Comparison of ENCODE assay signal across 8 mouse cellular contexts in the genomic region with DNA sequence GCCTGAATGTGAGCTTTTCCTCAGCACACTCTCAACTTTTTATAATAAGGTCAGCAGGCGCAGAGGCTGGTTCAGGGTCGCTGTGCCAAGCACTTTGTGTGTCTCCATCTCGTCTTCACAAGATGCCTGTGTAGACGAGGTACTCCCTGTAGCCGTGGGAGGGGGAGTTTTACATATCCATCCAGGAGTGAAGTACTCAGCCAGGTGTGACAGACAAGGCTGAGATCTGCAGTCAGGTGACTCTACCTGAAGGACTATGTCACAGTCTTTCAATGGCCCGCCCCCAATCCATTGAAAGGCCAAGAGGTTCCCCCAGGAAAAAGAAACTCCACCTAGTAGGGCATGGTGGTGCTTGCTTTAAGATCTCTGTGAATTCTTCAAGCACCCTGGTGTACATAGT. TPM values are rescaled to one million over a fixed set of nuclear protein-coding genes. Genes with fewer than 3 reads are reported as not detected.
DNase-seq lines count a peak whose midpoint lies in the region; ATAC-seq and TF ChIP-seq lines count a peak whose summit lies in the region.

No protein-coding gene starts in this region.

- DNase-seq in kidney, postnatal 0 days (ENCODE audit: low spot score), result no peak
- no peak for DNase-seq in kidney, adult 9 months
- DNase-seq in thymus, postnatal 10 days (ENCODE audit: low spot score in 2 of 2), result no peak
- DNase-seq in cerebellum, adult 11-12 months, result no peak

- 0 out of 2 replicates have a peak, but pooled peaks cover 3% of the 10 kb centered on the region for H3K4me1 ChIP-seq in kidney, postnatal 0 days (replicated peaks; ENCODE audit: insufficient read depth, low read length)
- H3K4me1 ChIP-seq in embryonic facial prominence, embryonic 12.5 days, result 0 out of 2 replicates have a peak, but pooled peaks cover 5% of the 10 kb centered on the region
- H3K4me1 ChIP-seq in intestine, embryonic 15.5 days (replicated peaks), result no peaks in the 10 kb centered on the region
- peaks cover 8% of the 10 kb centered on the region; the same call in 1 of the 2 replicates for H3K4me1 ChIP-seq in midbrain, embryonic 16.5 days (ENCODE audit: control insufficient read depth, insufficient read depth, low read length)

- no peaks in the 10 kb centered on the region for H3K36me3 ChIP-seq in kidney, postnatal 0 days (ENCODE audit: insufficient read depth, low read length)
- peaks cover 4% of the 10 kb centered on the region; the same call in 1 of the 2 replicates for H3K36me3 ChIP-seq in embryonic facial prominence, embryonic 12.5 days
- no peaks in the 10 kb centered on the region for H3K36me3 ChIP-seq in intestine, embryonic 15.5 days
- peaks cover 2% of the 10 kb centered on the region; the same call in 1 of the 2 replicates for H3K36me3 ChIP-seq in midbrain, embryonic 16.5 days (ENCODE audit: control insufficient read depth, insufficient read depth, low read length)

- WGBS in kidney, postnatal 0 days, result 54% methylated on average over 6 of the region's 6 CpGs
- WGBS in embryonic facial prominence, embryonic 12.5 days, result 72% methylated on average over 6 of the region's 6 CpGs
- WGBS in intestine, embryonic 15.5 days, result 65% methylated on average over 6 of the region's 6 CpGs
- 74% methylated on average over 6 of the region's 6 CpGs for WGBS in midbrain, embryonic 16.5 days

- TF ChIP-seq CTCF in kidney, postnatal 0 days (IDR thresholded peaks at IDR 0.05; ENCODE audit: low read depth), result no peak

- peak overlapping the region; percentile 49; the same call in 1 of the 2 replicates for H3K9ac ChIP-seq in kidney, postnatal 0 days (ENCODE audit: low read depth, low read length)
- no peak overlapping the region for H3K9ac ChIP-seq in embryonic facial prominence, embryonic 12.5 days
- peak overlapping the region; percentile 71; the same call in 1 of the 2 replicates for H3K9ac ChIP-seq in intestine, embryonic 15.5 days
- H3K9ac ChIP-seq in midbrain, embryonic 16.5 days (ENCODE audit: low read depth, low read length), result peak overlapping the region; percentile 39; the same call in 1 of the 2 replicates

- H3K27ac ChIP-seq in kidney, postnatal 0 days, result peak overlapping the region; percentile 54; the same call in 1 of the 2 replicates
- no peak overlapping the region for H3K27ac ChIP-seq in embryonic facial prominence, embryonic 12.5 days
- H3K27ac ChIP-seq in intestine, embryonic 15.5 days, result no peak overlapping the region
- H3K27ac ChIP-seq in midbrain, embryonic 16.5 days (ENCODE audit: low read length), result no peak overlapping the region

- 0 out of 2 replicates have a peak overlapping the region, but pooled peaks have one; percentile 44 for H3K4me3 ChIP-seq in kidney, postnatal 0 days (replicated peaks; ENCODE audit: low read depth, low read length)
- H3K4me3 ChIP-seq in embryonic facial prominence, embryonic 12.5 days, result peak overlapping the region; percentile 59
- H3K4me3 ChIP-seq in intestine, embryonic 15.5 days (replicated peaks), result peak overlapping the region; percentile 65
- no peak overlapping the region for H3K4me3 ChIP-seq in midbrain, embryonic 16.5 days (ENCODE audit: low read depth, low read length)

- peak overlapping the region; percentile 48 for H3K4me2 ChIP-seq in kidney, postnatal 0 days (ENCODE audit: low read length)
- peak overlapping the region; percentile 49 for H3K4me2 ChIP-seq in embryonic facial prominence, embryonic 12.5 days (replicated peaks)
- H3K4me2 ChIP-seq in intestine, embryonic 15.5 days (replicated peaks), result peak overlapping the region; percentile 57
- no peak overlapping the region; the same call in 1 of the 2 replicates for H3K4me2 ChIP-seq in midbrain, embryonic 16.5 days (ENCODE audit: low read length)

- H3K27me3 ChIP-seq in kidney, postnatal 0 days (ENCODE audit: insufficient read depth, low read length), result no peaks in the 10 kb centered on the region
- H3K27me3 ChIP-seq in embryonic facial prominence, embryonic 12.5 days, result no peaks in the 10 kb centered on the region
- no peaks in the 10 kb centered on the region for H3K27me3 ChIP-seq in intestine, embryonic 15.5 days (replicated peaks)
- no peaks in the 10 kb centered on the region for H3K27me3 ChIP-seq in midbrain, embryonic 16.5 days (ENCODE audit: control insufficient read depth, insufficient read depth, low read depth, low read length)

- H3K9me3 ChIP-seq in kidney, postnatal 0 days (replicated peaks; ENCODE audit: low read length), result no peaks in the 10 kb centered on the region
- H3K9me3 ChIP-seq in embryonic facial prominence, embryonic 12.5 days, result no peaks in the 10 kb centered on the region
- no peaks in the 10 kb centered on the region for H3K9me3 ChIP-seq in intestine, embryonic 15.5 days
- H3K9me3 ChIP-seq in midbrain, embryonic 16.5 days (replicated peaks; ENCODE audit: control insufficient read depth, low read length, poor library complexity, severe bottlenecking), result no peaks in the 10 kb centered on the region

- ATAC-seq in kidney, postnatal 0 days (replicated peaks; ENCODE audit: low FRiP score, low read depth), result peak; percentile 45; the same call in 1 of the 2 replicates
- ATAC-seq in embryonic facial prominence, embryonic 12.5 days (ENCODE audit: insufficient number of reproducible peaks, insufficient read depth, low FRiP score, low TSS enrichment), result no peak
- no peak; the same call in 1 of the 2 replicates for ATAC-seq in intestine, embryonic 15.5 days
- no peak for ATAC-seq in midbrain, embryonic 16.5 days
- no peak for ATAC-seq in inflammation-experienced regulatory T-cells, adult 6 months

RNA-seq across cellular contexts. Expression of a gene that starts 4.8 kb away (rescaled TPM):
- polyA plus RNA-seq in kidney, postnatal 0 days (2015; fragmentation: Nextera tagmentation; extraction: Ambion mirVana), result 140 and 144 TPM in 2 replicates
- polyA plus RNA-seq in embryonic facial prominence, embryonic 12.5 days (2016; fragmentation: Nextera tagmentation; extraction: Ambion mirVana), result 92.8 and 95.3 TPM in 2 replicates
- 91.3 and 94.3 TPM in 2 replicates for polyA plus RNA-seq in intestine, embryonic 15.5 days (2015; fragmentation: Nextera tagmentation; extraction: Ambion mirVana)
- polyA plus RNA-seq in midbrain, embryonic 16.5 days (2015; fragmentation: Nextera tagmentation; extraction: Ambion mirVana), result 121 and 139 TPM in 2 replicates
- 1 to 10 TPM; 1.7 to 2.5 (median 1.8) TPM for polyA plus RNA-seq in inflammation-experienced regulatory T-cells, adult 6 months (2017; shearing (Covaris generic))

RNA-seq across cellular contexts. Expression of a gene that starts 12.6 kb away (rescaled TPM):
- polyA plus RNA-seq in kidney, postnatal 0 days (2015; fragmentation: Nextera tagmentation; extraction: Ambion mirVana), result 19.7 and 24.5 TPM in 2 replicates
- polyA plus RNA-seq in embryonic facial prominence, embryonic 12.5 days (2016; fragmentation: Nextera tagmentation; extraction: Ambion mirVana), result 24.9 and 25.5 TPM in 2 replicates
- 16.4 and 16.9 TPM in 2 replicates for polyA plus RNA-seq in intestine, embryonic 15.5 days (2015; fragmentation: Nextera tagmentation; extraction: Ambion mirVana)
- 41.0 and 43.0 TPM in 2 replicates for polyA plus RNA-seq in midbrain, embryonic 16.5 days (2015; fragmentation: Nextera tagmentation; extraction: Ambion mirVana)
- polyA plus RNA-seq in inflammation-experienced regulatory T-cells, adult 6 months (2017; shearing (Covaris generic)), result 10 to 100 TPM; 15.5 to 29.6 (median 23.7) TPM

Comparison
In these comparisons a context has a peak if more than half of its experiments do, and no peak if none do; other contexts are left out.
1. RNA of a gene that starts 4.8 kb away (polyA plus RNA-seq): 140 to 144 TPM in kidney, postnatal 0 days, 121 to 139 TPM in midbrain, embryonic 16.5 days, 92.8 to 95.3 TPM in embryonic facial prominence, embryonic 12.5 days and 91.3 to 94.3 TPM in intestine, embryonic 15.5 days; 1.7 to 2.5 TPM in inflammation-experienced regulatory T-cells, adult 6 months; every median in the first group is over 10 times any median in the second.